Comparison of ENCODE assay signal across 8 mouse cellular contexts in the genomic region with DNA sequence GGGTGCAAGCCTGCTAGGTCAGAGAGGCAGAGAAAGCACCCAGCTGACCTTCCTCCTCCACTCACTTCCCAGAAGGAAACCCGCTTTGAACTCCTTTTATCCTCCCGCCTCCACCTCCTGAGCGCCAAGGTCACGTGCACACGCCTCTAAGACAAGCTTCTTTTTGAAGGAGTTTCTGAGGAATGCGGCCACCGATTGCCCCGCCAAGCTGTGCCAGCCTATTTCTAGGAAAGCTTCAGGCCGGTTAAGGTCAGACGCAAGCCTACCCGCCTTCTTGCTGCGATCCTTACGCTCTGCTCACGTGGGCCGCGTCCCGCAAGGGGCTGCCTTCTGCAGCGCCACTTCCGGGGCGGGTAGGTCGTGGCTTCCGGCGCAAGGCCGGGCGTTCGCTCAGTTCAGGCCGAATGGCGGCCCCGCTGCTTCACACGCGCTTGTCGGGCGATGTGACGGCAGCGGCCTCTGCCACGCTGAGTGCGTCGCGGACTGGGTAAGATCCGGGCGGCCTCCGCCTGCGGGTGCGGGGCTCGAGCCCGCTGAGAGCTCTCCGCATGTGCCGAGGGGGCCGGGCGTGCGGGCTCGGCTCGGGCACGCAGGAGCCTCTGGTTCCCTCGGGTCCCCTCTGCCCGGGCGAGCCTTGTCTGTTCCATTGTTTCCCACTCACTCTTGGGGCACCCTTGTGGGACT. TPM values are rescaled to one million over a fixed set of nuclear protein-coding genes. Genes with fewer than 3 reads are reported as not detected.
DNase-seq lines count a peak whose midpoint lies in the region; ATAC-seq and TF ChIP-seq lines count a peak whose summit lies in the region.

Gene Rrn3 (plus strand): TSS at position 356 of the 684 bp plus-strand sequence.

- under 1% methylated on average over 57 of the region's 57 CpGs for WGBS in hindbrain, postnatal 0 days

- H3K9me3 ChIP-seq in hindbrain, postnatal 0 days (ENCODE audit: low read length): no peaks in the 10 kb centered on the region

- peaks cover 10% of the 10 kb centered on the region for H3K36me3 ChIP-seq in hindbrain, postnatal 0 days (ENCODE audit: insufficient read depth, low read length)

- no peaks in the 10 kb centered on the region for H3K27me3 ChIP-seq in hindbrain, postnatal 0 days (ENCODE audit: insufficient read depth, low read length)

- H3K4me3 ChIP-seq in gastrocnemius, adult 2 months: peak within 1 kb of the TSS; percentile 80
- H3K4me3 ChIP-seq in hindbrain, postnatal 0 days (ENCODE audit: low read length): peak within 1 kb of the TSS; percentile 74
- H3K4me3 ChIP-seq in left cerebral cortex, adult 2 months: peak within 1 kb of the TSS; percentile 99

- DNase-seq in ZHBTc4 (ENCODE audit: low read depth, low spot score): peak; percentile 98
- DNase-seq in gastrocnemius, adult 2 months: peak; percentile 95
- DNase-seq in hindbrain, postnatal 0 days (ENCODE audit: low spot score): peak; percentile 95
- peak; percentile 90 to 91 for DNase-seq in left cerebral cortex, adult 2 months (ENCODE audit: extremely low spot score in 1 of 2, low spot score in 2 of 2)
- DNase-seq in right cerebral cortex, adult 2 months (ENCODE audit: low spot score in 2 of 2): peak; percentile 88 to 90
- peak; percentile 90 for DNase-seq in urinary bladder, postnatal 14 days (ENCODE audit: low spot score)

- H3K4me1 ChIP-seq in hindbrain, postnatal 0 days (ENCODE audit: insufficient read depth, low read length): peaks cover 12% of the 10 kb centered on the region

- no peak for TF ChIP-seq CTCF in gastrocnemius, adult 2 months (IDR thresholded peaks at IDR 0.05)
- TF ChIP-seq CTCF in hindbrain, postnatal 0 days (IDR thresholded peaks at IDR 0.05; ENCODE audit: low read depth): 0 out of 2 replicates have a peak, but pooled peaks have one; percentile 15
- no peak; the same call in 1 of the 2 replicates for TF ChIP-seq CTCF in left cerebral cortex, adult 2 months (IDR thresholded peaks at IDR 0.05)

- peak within 1 kb of the TSS; percentile 97 for H3K27ac ChIP-seq in gastrocnemius, adult 2 months
- peak within 1 kb of the TSS; percentile 82 for H3K27ac ChIP-seq in hindbrain, postnatal 0 days
- H3K27ac ChIP-seq in left cerebral cortex, adult 2 months: peak within 1 kb of the TSS; percentile 93

- peak within 1 kb of the TSS; percentile 79 for H3K9ac ChIP-seq in hindbrain, postnatal 0 days (replicated peaks; ENCODE audit: low read length)

- intact Hi-C loops in gastrocnemius, adult 2 months (cut with DNase I): loop anchor here (5.0 kb wide), 1 partner anchor 37 kb away; the partner anchor contains the start of gene Ntan1
- intact Hi-C loops in left cerebral cortex, adult 2 months (cut with DNase I): no loop called here

- ATAC-seq in common myeloid progenitor, adult 5-6 weeks (replicated peaks; ENCODE audit: low read depth, poor library complexity, severe bottlenecking): peak; percentile 99
- peak; percentile 99 for ATAC-seq in hindbrain, postnatal 0 days
- peak; percentile 100 for ATAC-seq in megakaryocyte, adult 5-6 weeks (ENCODE audit: poor library complexity, severe bottlenecking)

- peak within 1 kb of the TSS; percentile 73 for H3K4me2 ChIP-seq in hindbrain, postnatal 0 days (ENCODE audit: low read depth, low read length)

RNA-seq across cellular contexts. Expression of gene Rrn3, which starts in this region (rescaled TPM):
- total RNA-seq in common myeloid progenitor, adult 5-6 weeks (2017): 52.6 and 58.4 TPM in 2 replicates
- 10 to 100 TPM; 37.0 to 37.3 TPM for total RNA-seq in gastrocnemius, adult 2 months (2021)
- total RNA-seq in hindbrain, postnatal 0 days (2014; rRNA removed): 73.5 and 83.8 TPM in 2 replicates
- polyA plus RNA-seq in hindbrain, postnatal 0 days (2015; fragmentation: Nextera tagmentation; extraction: Ambion mirVana): 74.7 and 77.2 TPM in 2 replicates
- 10 to 100 TPM; 44.9 to 50.8 TPM for total RNA-seq in left cerebral cortex, adult 2 months (2021)
- total RNA-seq in megakaryocyte, adult 5-6 weeks (2015): 14.5 and 16.3 TPM in 2 replicates
- 24.6 and 26.3 TPM in 2 replicates for total RNA-seq in megakaryocyte, adult 5-6 weeks (2017)

Comparison
In these comparisons a context has a peak if more than half of its experiments do, and no peak if none do; other contexts are left out.
1. Peak in every context shown above with its lines: DNase-seq, ATAC-seq, H3K4me3 ChIP-seq and H3K27ac ChIP-seq.